Mouse (Mus musculus) brain, adult 2 months (tissue): ENCODE data around the gene St13.

Experiments used
- DNase-seq: peaks from one replicate; pipeline ENCODE4 v3.0.0; 2011; ENCODE audit warnings: low read depth, low spot score

Gene St13

GRCm38 (mm10) chr15:81320137-81320536, 79.7 kb downstream of the St13 start:
- DNase-seq = peak; percentile 74

GRCm38 (mm10) chr15:81319462-81319861, 80.4 kb downstream of the St13 start:
- DNase-seq = peak; percentile 66

- no peak for DNase-seq
These were observed 85.9 kb downstream of the St13 start for GRCm38 (mm10) chr15:81313928-81314327.
